Mouse (Mus musculus): ENCODE results near the gene Znrd1. TPM values are rescaled to one million over a fixed set of nuclear protein-coding genes. Genes with fewer than 3 reads are reported as not detected.

The Znrd1 gene
- polyA plus RNA-seq, 1 experiment from 2014 or later: 115 TPM

- no peak within 1 kb of the TSS for H3K27ac ChIP-seq
- 2% methylated on average over 59 of the region's 59 CpGs for WGBS
- no peaks in the 10 kb centered on the region for H3K36me3 ChIP-seq
- peaks cover 79% of the 10 kb centered on the region for H3K27me3 ChIP-seq
- peak within 1 kb of the TSS; percentile 45 for H3K4me3 ChIP-seq
- peak within 1 kb of the TSS; percentile 64 for H3K9ac ChIP-seq
- H3K9me3 ChIP-seq: no peaks in the 10 kb centered on the region
- peak within 1 kb of the TSS; percentile 75 for H3K4me2 ChIP-seq
- ATAC-seq (ENCODE audit: insufficient number of reproducible peaks, insufficient read depth, low FRiP score, low TSS enrichment, low read depth): no peak
- peaks cover 23% of the 10 kb centered on the region for H3K4me1 ChIP-seq
Observed at GRCm38 (mm10) chr17:36942791-36943471, 15.4 kb downstream of the Znrd1 start, which contains the start of gene Rnf39. Gene Rnf39 (plus strand): TSS chr17:36942918.

GRCm38 (mm10) chr17:36942391-36942790 is 16.0 kb downstream of the Znrd1 start:
- H3K36me3 ChIP-seq: no peaks in the 10 kb centered on the region
- peak; percentile 63; the same call in 1 of the 2 replicates for ATAC-seq (ENCODE audit: insufficient number of reproducible peaks, insufficient read depth, low FRiP score, low TSS enrichment, low read depth)
- H3K4me3 ChIP-seq: peak overlapping the region; percentile 45
- H3K9ac ChIP-seq: no peak overlapping the region; the same call in 1 of the 2 replicates
- no peak overlapping the region for H3K27ac ChIP-seq
- H3K4me1 ChIP-seq: peaks cover 18% of the 10 kb centered on the region
- WGBS: 51% methylated on average over 10 of the region's 10 CpGs
- H3K27me3 ChIP-seq: peaks cover 83% of the 10 kb centered on the region
- H3K4me2 ChIP-seq: peak overlapping the region; percentile 75
- no peaks in the 10 kb centered on the region for H3K9me3 ChIP-seq

GRCm38 (mm10) chr17:36938056-36938455 is 20.3 kb downstream of the Znrd1 start:
- 88% methylated on average over 2 of the region's 2 CpGs for WGBS
- Histone ChIP-seq H3K4me1 (peaks cover 9% of the 10 kb centered on the region), H3K4me3 (no peak overlapping the region), H3K27ac (no peak overlapping the region), H3K27me3 (peaks cover 50% of the 10 kb centered on the region), H3K36me3 (no peaks in the 10 kb centered on the region), H3K9ac (no peak overlapping the region), H3K9me3 (no peaks in the 10 kb centered on the region), H3K4me2 (no peak overlapping the region)
- ATAC-seq (ENCODE audit: insufficient number of reproducible peaks, insufficient read depth, low FRiP score, low TSS enrichment, low read depth): no peak

- Histone ChIP-seq H3K9me3 (no peaks in the 10 kb centered on the region), H3K4me1 (no peaks in the 10 kb centered on the region), H3K9ac (no peak overlapping the region), H3K27me3 (peaks cover 4% of the 10 kb centered on the region), H3K36me3 (no peaks in the 10 kb centered on the region), H3K4me2 (no peak overlapping the region), H3K27ac (no peak overlapping the region), H3K4me3 (no peak overlapping the region)
- no peak for ATAC-seq (ENCODE audit: insufficient number of reproducible peaks, insufficient read depth, low FRiP score, low TSS enrichment, low read depth)
- 69% methylated on average over 2 of the region's 2 CpGs for WGBS
Observed at GRCm38 (mm10) chr17:36931806-36932205, 26.6 kb downstream of the Znrd1 start.

GRCm38 (mm10) chr17:36931130-36931529 is 27.2 kb downstream of the Znrd1 start:
- H3K9ac ChIP-seq: no peak overlapping the region
- H3K9me3 ChIP-seq: no peaks in the 10 kb centered on the region
- whole genome bisulfite sequencing: 78% methylated on average over 4 of the region's 4 CpGs
- no peak overlapping the region for H3K4me3 ChIP-seq
- no peak for ATAC-seq (ENCODE audit: insufficient number of reproducible peaks, insufficient read depth, low FRiP score, low TSS enrichment, low read depth)
- no peak overlapping the region for H3K27ac ChIP-seq
- H3K4me1 ChIP-seq: no peaks in the 10 kb centered on the region
- H3K27me3 ChIP-seq: peaks cover 6% of the 10 kb centered on the region
- no peak overlapping the region for H3K4me2 ChIP-seq
- no peaks in the 10 kb centered on the region for H3K36me3 ChIP-seq

- Histone ChIP-seq H3K4me3 (no peak overlapping the region), H3K36me3 (no peaks in the 10 kb centered on the region), H3K27ac (no peak overlapping the region), H3K27me3 (peaks cover 10% of the 10 kb centered on the region), H3K9ac (no peak overlapping the region), H3K4me1 (no peaks in the 10 kb centered on the region), H3K4me2 (no peak overlapping the region), H3K9me3 (no peaks in the 10 kb centered on the region)
- ATAC-seq (ENCODE audit: insufficient number of reproducible peaks, insufficient read depth, low FRiP score, low TSS enrichment, low read depth): no peak
- 80% methylated on average over 6 of the region's 6 CpGs for WGBS
Observed at GRCm38 (mm10) chr17:36930233-36930632, 28.1 kb downstream of the Znrd1 start.

GRCm38 (mm10) chr17:36929236-36929932 is 29.0 kb downstream of the Znrd1 start:
- ATAC-seq (ENCODE audit: insufficient number of reproducible peaks, insufficient read depth, low FRiP score, low TSS enrichment, low read depth): no peak
- 78% methylated on average over 12 of the region's 12 CpGs for WGBS
- H3K4me1 ChIP-seq: no peaks in the 10 kb centered on the region

GRCm38 (mm10) chr17:36927496-36928120 is 30.8 kb downstream of the Znrd1 start:
- Histone ChIP-seq H3K36me3 (no peaks in the 10 kb centered on the region), H3K27ac (no peak overlapping the region), H3K9me3 (no peaks in the 10 kb centered on the region), H3K4me3 (no peak overlapping the region), H3K27me3 (0 out of 2 replicates have a peak, but pooled peaks cover 6% of the 10 kb centered on the region), H3K4me2 (no peak overlapping the region), H3K4me1 (no peaks in the 10 kb centered on the region), H3K9ac (no peak overlapping the region)
- WGBS: 46% methylated on average over 10 of the region's 10 CpGs
- ATAC-seq (ENCODE audit: insufficient number of reproducible peaks, insufficient read depth, low FRiP score, low TSS enrichment, low read depth): no peak

More at GRCm38 (mm10) chr17:36929236-36929932, 29.0 kb downstream of the Znrd1 start:
- H3K4me3 ChIP-seq: no peak overlapping the region
- H3K27me3 ChIP-seq: peaks cover 9% of the 10 kb centered on the region
- H3K27ac ChIP-seq: no peak overlapping the region
- H3K9me3 ChIP-seq: no peaks in the 10 kb centered on the region
- H3K9ac ChIP-seq: no peak overlapping the region
- H3K36me3 ChIP-seq: no peaks in the 10 kb centered on the region
- no peak overlapping the region for H3K4me2 ChIP-seq

GRCm38 (mm10) chr17:36923491-36923890 is 34.9 kb downstream of the Znrd1 start:
- no peak overlapping the region for H3K27ac ChIP-seq
- ATAC-seq (ENCODE audit: insufficient number of reproducible peaks, insufficient read depth, low FRiP score, low TSS enrichment, low read depth): no peak
- H3K9me3 ChIP-seq: no peaks in the 10 kb centered on the region
- H3K36me3 ChIP-seq: no peaks in the 10 kb centered on the region
- H3K4me1 ChIP-seq: no peaks in the 10 kb centered on the region
- no peak overlapping the region for H3K9ac ChIP-seq
- H3K27me3 ChIP-seq: 0 out of 2 replicates have a peak, but pooled peaks cover 6% of the 10 kb centered on the region
- 64% methylated on average over 4 of the region's 4 CpGs for WGBS
- H3K4me2 ChIP-seq: no peak overlapping the region
- no peak overlapping the region for H3K4me3 ChIP-seq

GRCm38 (mm10) chr17:36922715-36923114 is 35.6 kb downstream of the Znrd1 start:
- H3K36me3 ChIP-seq: no peaks in the 10 kb centered on the region
- no peak for ATAC-seq (ENCODE audit: insufficient number of reproducible peaks, insufficient read depth, low FRiP score, low TSS enrichment, low read depth)
- H3K9me3 ChIP-seq: no peaks in the 10 kb centered on the region
- no peak overlapping the region for H3K4me2 ChIP-seq
- no peak overlapping the region for H3K9ac ChIP-seq
- 0 out of 2 replicates have a peak, but pooled peaks cover 6% of the 10 kb centered on the region for H3K27me3 ChIP-seq
- H3K4me3 ChIP-seq: no peak overlapping the region
- H3K27ac ChIP-seq: no peak overlapping the region
- 77% methylated on average over 4 of the region's 4 CpGs for WGBS
- H3K4me1 ChIP-seq: no peaks in the 10 kb centered on the region

- Histone ChIP-seq H3K9ac (no peak overlapping the region), H3K27ac (no peak overlapping the region), H3K36me3 (no peaks in the 10 kb centered on the region), H3K4me3 (no peak overlapping the region), H3K4me2 (no peak overlapping the region), H3K4me1 (no peaks in the 10 kb centered on the region), H3K9me3 (no peaks in the 10 kb centered on the region), H3K27me3 (peaks cover 5% of the 10 kb centered on the region; the same call in 1 of the 2 replicates)
- no peak for ATAC-seq (ENCODE audit: insufficient number of reproducible peaks, insufficient read depth, low FRiP score, low TSS enrichment, low read depth)
- 47% methylated on average over 15 of the region's 15 CpGs for WGBS
Observed at GRCm38 (mm10) chr17:36920239-36920638, 38.1 kb downstream of the Znrd1 start.

Data from embryonic facial prominence, embryonic 13.5 days (tissue).